Mouse (Mus musculus): ENCODE measurements around the gene Cd5l.

Cd5l gene

GRCm38 (mm10) chr3:87401321-87401720 lies 43.6 kb downstream of the Cd5l start:
- no peak for DNase-seq (ENCODE audit: extremely low spot score, low read depth, low spot score)

- peak; percentile 31 for DNase-seq (ENCODE audit: extremely low spot score, low read depth, low spot score)
These were observed 50.5 kb downstream of the Cd5l start for GRCm38 (mm10) chr3:87408171-87408570.

DNA sequence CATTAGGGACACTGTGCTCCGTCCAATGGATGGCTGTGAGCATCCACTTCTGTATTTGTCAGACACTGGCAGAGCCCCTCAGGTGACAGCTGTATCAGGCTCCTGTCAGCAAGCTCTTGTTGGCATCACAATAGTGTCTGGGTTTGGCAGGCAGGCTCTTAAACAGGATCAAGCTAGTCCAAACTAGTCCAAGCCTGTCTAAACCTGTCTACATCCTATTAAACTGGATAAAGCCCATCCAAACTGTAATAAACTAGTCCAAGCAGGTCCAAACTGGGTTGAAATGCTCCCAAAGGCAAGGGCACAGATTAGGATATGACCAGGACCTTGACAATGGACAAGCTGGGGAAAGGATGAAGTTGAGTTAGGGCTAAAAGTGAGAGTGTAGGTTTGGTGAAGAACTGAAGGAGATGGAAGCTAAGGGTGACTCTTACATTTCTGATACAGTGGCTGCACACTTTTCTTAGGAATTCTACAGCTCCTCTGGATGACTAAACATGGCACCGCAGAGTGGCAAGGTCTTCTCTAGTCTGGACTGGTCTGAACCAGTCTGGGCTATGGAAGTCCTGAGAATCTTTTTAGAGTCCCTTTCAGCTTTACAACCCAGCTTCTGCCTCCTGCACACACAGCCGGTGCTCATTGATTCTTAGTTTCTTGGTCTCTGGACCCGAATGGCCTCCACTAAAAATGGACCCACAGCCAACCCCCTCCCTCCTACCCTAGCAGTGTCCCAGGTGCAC lies 51.7 kb downstream of the Cd5l start:
- no peak for DNase-seq (ENCODE audit: extremely low spot score, low read depth, low spot score)

DNA sequence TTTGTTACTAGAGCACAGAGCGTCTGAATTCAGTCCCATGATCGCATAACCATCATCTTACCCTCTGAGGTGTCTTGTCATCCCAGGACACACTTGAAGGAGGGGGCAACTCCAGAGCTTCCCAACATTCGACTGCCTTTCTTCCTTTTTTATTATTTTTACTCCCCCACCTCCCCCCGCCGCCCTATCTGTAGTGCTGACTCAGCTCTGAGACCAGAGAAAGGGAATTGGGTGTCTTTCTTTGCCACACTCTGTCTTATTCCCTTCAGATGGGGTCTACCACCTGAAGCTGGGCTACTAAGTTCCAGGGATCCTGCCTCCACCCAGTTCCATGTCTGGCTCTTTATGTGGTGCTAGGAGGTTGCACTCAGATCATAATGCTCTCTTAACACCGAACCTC lies 52.9 kb downstream of the Cd5l start:
- DNase-seq (ENCODE audit: extremely low spot score, low read depth, low spot score) = no peak

DNA sequence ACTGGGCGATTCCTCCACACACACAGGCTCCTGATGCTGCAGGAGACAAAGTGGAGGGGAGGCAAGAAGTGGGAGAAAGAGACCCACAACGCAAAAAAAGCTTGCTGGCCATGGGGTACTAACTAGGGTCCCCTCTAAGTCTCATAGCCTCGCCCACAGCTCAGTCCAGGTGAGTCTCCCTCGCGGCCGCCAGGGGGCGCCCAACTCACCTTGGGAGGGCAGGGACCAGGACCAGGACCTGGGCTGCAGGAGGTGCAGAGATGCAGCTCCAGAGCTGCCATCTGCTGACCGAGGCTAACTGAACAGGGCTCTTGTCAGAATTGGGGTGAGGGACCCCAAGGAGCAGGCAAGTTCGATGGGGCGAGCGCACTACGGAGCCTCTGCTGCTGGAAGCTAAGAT lies 53.5 kb downstream of the Cd5l start:
- no peak for DNase-seq (ENCODE audit: extremely low spot score, low read depth, low spot score)

DNA sequence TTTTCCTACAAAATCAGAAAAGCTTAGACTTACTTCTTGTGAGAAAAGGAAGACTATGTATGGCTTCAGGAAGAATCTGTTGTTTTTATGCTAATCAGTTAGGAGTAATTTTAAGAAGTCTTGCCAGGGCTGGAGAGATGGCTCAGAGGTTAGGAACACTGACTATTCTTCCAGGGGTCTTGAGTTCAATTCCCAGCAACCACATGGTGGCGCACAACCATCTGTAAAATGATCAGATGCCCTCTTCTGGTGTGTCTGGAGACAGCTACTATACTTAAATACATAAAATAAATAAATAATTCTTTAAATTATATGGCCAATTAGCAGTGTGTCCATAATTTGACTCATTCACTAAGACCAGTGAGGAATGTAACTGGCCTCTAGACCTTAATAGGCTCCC lies 63.0 kb downstream of the Cd5l start:
- no peak for DNase-seq (ENCODE audit: extremely low spot score, low read depth, low spot score)

Measured in hindlimb bud, embryonic 11.5 days (tissue).